Mouse (Mus musculus): ENCODE measurements around the gene Rab6a. TPM values are rescaled to one million over a fixed set of nuclear protein-coding genes. Genes with fewer than 3 reads are reported as not detected.

The Rab6a gene
- polyA plus RNA-seq, 1 experiment from 2014 or later, result 162 TPM

DNA sequence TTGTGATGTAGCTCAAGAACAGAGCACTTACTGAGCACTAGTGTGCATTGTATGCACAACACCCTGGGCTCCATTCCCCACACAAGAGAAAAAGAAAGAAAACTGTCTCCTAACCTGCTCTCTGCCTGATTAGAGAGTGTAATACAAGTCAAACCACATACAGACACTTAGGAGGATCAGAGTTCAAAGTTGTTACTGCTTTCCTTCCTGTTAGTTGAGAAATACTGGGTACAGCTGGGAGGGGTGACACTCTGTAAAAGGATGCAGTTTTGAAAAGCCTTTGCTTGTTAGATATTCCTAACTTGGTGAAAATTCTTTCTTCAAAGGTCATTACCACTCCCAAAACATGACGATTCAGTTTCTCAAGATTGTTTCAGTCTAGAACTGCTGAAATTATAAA lies 17.4 kb upstream of the Rab6a start:
- 71% methylated on average over 1 of the region's 1 CpGs for WGBS
- ATAC-seq (ENCODE audit: low FRiP score, low read depth), result no peak

DNA sequence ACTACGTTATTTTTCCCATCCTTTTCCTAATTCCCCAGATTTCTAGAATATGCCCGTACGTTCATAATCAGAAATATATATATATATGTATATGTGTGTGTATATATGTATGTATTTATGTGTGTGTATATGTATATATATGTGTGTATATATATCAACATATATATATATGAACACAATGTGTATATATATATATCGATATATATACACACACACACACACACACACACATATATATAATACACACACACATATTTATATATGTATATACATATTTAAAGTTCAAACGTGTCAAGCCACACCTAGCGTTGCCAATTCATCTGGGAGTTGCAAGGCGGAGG lies 16.7 kb upstream of the Rab6a start:
- H3K4me3 ChIP-seq, result peak overlapping the region; percentile 49
- H3K4me1 ChIP-seq, result no peaks in the 10 kb centered on the region
- ATAC-seq (ENCODE audit: low FRiP score, low read depth), result peak; percentile 42; the same call in 1 of the 2 replicates
- 45% methylated on average over 7 of the region's 7 CpGs for WGBS
- no peaks in the 10 kb centered on the region for H3K27me3 ChIP-seq
- H3K9ac ChIP-seq (replicated peaks), result peak overlapping the region; percentile 60
- peak overlapping the region; percentile 77 for H3K27ac ChIP-seq (replicated peaks)
- peak overlapping the region; percentile 59 for H3K4me2 ChIP-seq (replicated peaks)
- no peaks in the 10 kb centered on the region for H3K9me3 ChIP-seq
- H3K36me3 ChIP-seq, result no peaks in the 10 kb centered on the region

More for the DNA sequence above, 17.4 kb upstream of the Rab6a start:
- Histone ChIP-seq H3K27ac (replicated peaks) (no peak overlapping the region), H3K4me2 (replicated peaks) (no peak overlapping the region), H3K27me3 (no peaks in the 10 kb centered on the region), H3K4me1 (no peaks in the 10 kb centered on the region), H3K9me3 (no peaks in the 10 kb centered on the region), H3K4me3 (no peak overlapping the region), H3K9ac (replicated peaks) (no peak overlapping the region), H3K36me3 (no peaks in the 10 kb centered on the region)

DNA sequence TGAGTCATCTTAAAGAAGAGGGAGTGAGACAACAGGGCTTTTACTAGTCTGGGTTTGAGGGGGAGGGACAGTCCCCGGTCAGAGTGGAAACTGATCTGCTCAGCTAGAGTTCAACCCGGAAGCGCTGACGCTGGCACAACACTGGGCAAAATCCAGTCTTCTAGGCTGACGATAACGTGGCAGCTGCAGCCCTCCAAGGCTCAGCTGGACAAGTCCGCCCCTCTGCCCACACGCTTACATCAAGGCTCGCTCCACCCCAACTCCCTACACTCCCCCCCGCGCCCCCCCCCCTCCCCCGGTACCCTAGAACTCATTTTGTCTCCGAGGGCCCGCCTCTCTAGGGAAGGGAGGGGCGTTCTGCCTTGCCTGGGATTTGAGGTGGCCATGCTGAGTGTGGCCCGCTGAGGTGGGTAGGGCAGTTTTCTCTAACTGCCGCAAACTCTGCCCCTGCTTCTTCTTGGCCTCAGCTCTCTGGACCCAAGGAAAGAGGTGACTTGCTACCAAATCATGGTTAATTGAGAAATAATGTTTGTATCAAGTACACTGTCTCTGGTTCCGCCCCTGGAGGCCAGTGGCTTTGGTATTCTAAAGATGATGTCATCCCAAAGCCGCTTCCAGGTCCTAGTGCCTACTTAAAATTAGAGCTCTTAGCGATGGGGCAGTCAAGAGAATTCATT lies 16.2 kb upstream of the Rab6a start:
- Histone ChIP-seq H3K9ac (replicated peaks) (peak overlapping the region; percentile 60), H3K27me3 (no peaks in the 10 kb centered on the region), H3K4me2 (replicated peaks) (peak overlapping the region; percentile 59), H3K4me3 (peak overlapping the region; percentile 49), H3K27ac (replicated peaks) (peak overlapping the region; percentile 77), H3K4me1 (no peaks in the 10 kb centered on the region), H3K9me3 (no peaks in the 10 kb centered on the region), H3K36me3 (no peaks in the 10 kb centered on the region)
- peak; percentile 97 for ATAC-seq (ENCODE audit: low FRiP score, low read depth)
- 1% methylated on average over 19 of the region's 20 CpGs for WGBS

DNA sequence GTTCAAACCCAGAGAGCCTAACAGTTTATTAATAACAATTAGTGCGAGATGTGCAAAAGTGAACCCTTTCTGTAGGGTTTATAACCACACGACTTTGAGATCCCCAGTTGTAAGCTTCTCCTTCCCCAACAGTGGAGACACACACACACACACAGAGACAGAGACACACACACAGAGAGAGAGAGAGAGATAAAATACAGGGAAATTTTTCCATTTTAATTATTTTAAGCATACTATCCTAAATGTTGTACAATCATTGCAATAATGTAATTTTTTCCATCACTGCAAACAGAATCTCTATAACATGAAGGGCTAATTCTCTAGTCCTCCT lies 15.7 kb upstream of the Rab6a start:
- Histone ChIP-seq H3K36me3 (no peaks in the 10 kb centered on the region), H3K4me3 (peak overlapping the region; percentile 49), H3K27ac (replicated peaks) (no peak overlapping the region), H3K9me3 (no peaks in the 10 kb centered on the region), H3K27me3 (no peaks in the 10 kb centered on the region), H3K4me2 (replicated peaks) (peak overlapping the region; percentile 59), H3K4me1 (no peaks in the 10 kb centered on the region), H3K9ac (replicated peaks) (peak overlapping the region; percentile 60; the same call in 1 of the 2 replicates)
- peak; percentile 5; the same call in 1 of the 2 replicates for ATAC-seq (ENCODE audit: low FRiP score, low read depth)
- WGBS, result 10% methylated on average over 2 of the region's 2 CpGs

DNA sequence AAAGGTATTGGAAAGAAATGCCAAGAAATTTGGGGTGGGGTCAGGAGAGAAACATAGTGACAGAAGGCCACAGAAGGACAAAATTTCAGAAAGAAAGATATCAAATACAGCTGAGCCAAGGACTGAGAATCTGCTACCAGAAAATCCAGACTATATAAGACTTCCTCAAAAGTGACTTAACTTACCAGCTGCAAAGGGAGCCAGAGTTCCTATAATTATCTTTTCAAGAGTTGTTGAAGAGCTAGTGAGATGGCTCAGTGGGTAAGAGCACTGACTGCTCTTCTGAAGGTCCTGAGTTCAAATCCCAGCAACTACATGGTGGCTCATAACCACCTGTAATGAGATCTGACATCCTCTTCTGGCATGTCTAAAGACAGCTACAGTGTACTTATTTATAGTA lies 13.9 kb upstream of the Rab6a start:
- Histone ChIP-seq H3K4me3 (no peak overlapping the region), H3K36me3 (no peaks in the 10 kb centered on the region), H3K9ac (replicated peaks) (no peak overlapping the region), H3K27me3 (no peaks in the 10 kb centered on the region), H3K27ac (replicated peaks) (no peak overlapping the region), H3K9me3 (no peaks in the 10 kb centered on the region), H3K4me1 (no peaks in the 10 kb centered on the region), H3K4me2 (replicated peaks) (no peak overlapping the region)
- ATAC-seq (ENCODE audit: low FRiP score, low read depth), result no peak

DNA sequence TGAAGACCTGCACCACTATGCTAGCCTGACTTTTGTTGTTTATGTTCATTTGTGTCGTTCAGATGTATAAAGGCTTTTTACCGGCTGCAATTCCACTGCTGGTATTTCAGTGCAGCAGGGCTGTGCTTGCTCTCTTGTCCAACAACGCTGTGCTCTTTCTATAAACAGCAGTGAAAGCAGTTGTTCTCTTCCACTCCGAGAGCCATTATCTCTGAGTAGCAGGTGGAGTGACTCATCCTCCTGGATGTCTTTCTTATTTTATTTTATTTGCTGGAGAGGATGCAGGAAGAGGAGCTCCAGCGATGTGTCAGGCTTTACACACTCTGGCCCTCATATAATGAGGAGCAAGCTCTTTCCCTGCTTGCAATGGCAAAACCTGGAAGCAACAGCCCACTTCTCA lies 7.0 kb upstream of the Rab6a start:
- H3K27ac ChIP-seq (replicated peaks), result no peak overlapping the region
- no peak overlapping the region for H3K9ac ChIP-seq (replicated peaks)
- WGBS, result 81% methylated on average over 5 of the region's 5 CpGs
- peaks cover 3% of the 10 kb centered on the region; the same call in 1 of the 2 replicates for H3K27me3 ChIP-seq
- no peaks in the 10 kb centered on the region for H3K4me1 ChIP-seq
- H3K4me3 ChIP-seq, result no peak overlapping the region
- no peaks in the 10 kb centered on the region for H3K36me3 ChIP-seq
- no peak for ATAC-seq (ENCODE audit: low FRiP score, low read depth)
- no peaks in the 10 kb centered on the region for H3K9me3 ChIP-seq
- no peak overlapping the region for H3K4me2 ChIP-seq (replicated peaks)

DNA sequence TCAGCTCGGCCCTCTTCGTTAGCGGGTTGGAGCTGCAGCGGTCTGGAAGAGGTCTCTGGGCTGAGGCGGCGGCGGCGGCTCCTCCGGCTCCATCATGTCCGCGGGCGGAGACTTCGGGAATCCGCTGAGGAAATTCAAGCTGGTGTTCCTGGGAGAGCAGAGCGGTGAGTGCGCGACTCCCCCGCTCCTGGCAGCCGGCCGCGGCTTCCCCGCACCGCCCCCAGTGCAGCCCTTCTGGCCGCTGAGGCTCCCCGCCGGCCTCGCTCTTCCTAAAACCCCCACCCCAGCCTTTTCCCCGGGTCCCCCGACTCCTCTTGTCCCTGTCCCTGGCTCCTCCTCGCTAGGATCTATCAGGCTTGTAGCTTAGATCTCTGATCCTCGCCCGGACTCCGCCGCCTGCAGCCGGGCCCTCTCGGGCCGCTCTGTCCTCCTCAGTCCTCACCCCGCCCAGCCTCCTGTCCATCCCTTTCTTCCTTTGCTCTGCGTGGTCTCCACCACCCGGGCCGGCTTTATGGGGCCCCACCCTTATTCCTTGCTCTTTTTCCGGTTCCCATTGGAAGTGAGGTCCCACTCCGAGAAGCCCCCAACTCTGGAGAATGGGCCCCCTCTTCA lies 1.0 kb downstream of the Rab6a start, which contains the start of gene Mrpl48:
Mrpl48 (minus strand) TSS at position 172 of the 612 bp plus-strand sequence.
- peak within 1 kb of the TSS; percentile 88 for H3K4me3 ChIP-seq
- peak; percentile 48 for ATAC-seq (ENCODE audit: low FRiP score, low read depth)
- H3K9ac ChIP-seq (replicated peaks), result peak within 1 kb of the TSS; percentile 98
- H3K27me3 ChIP-seq, result peaks cover 3% of the 10 kb centered on the region; the same call in 1 of the 2 replicates
- peaks cover 11% of the 10 kb centered on the region for H3K4me1 ChIP-seq
- no peaks in the 10 kb centered on the region for H3K9me3 ChIP-seq
- H3K4me2 ChIP-seq (replicated peaks), result peak within 1 kb of the TSS; percentile 68
- H3K36me3 ChIP-seq, result no peaks in the 10 kb centered on the region
- 1% methylated on average over 43 of the region's 43 CpGs for WGBS
- peak within 1 kb of the TSS; percentile 99 for H3K27ac ChIP-seq (replicated peaks)

DNA sequence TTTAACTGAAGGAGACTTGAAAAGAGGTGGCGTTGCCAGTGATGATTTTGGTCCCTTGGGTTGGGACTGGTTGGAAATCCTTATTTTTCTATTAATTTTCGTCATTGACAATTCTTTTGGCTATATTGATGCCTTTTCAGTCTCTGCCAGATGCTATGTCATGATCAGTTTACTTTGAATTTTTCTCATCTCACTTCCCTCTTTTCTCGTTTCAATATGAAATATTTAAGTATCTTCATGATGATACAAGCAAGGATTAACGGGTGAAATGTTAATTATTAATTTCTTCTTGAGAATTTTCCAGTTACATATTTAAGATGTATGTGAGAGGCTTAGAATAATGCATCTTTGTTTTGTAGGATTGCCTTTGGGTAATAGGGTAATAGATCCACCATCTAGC lies 1.7 kb downstream of the Rab6a start:
- 27% methylated on average over 4 of the region's 4 CpGs for WGBS
- H3K4me1 ChIP-seq, result peaks cover 11% of the 10 kb centered on the region
- H3K36me3 ChIP-seq, result no peaks in the 10 kb centered on the region
- no peak for ATAC-seq (ENCODE audit: low FRiP score, low read depth)
- H3K9ac ChIP-seq (replicated peaks), result peak overlapping the region; percentile 98
- peak overlapping the region; percentile 88 for H3K4me3 ChIP-seq
- H3K27ac ChIP-seq (replicated peaks), result peak overlapping the region; percentile 99; the same call in 1 of the 2 replicates
- peak overlapping the region; percentile 68 for H3K4me2 ChIP-seq (replicated peaks)
- H3K27me3 ChIP-seq, result peaks cover 3% of the 10 kb centered on the region; the same call in 1 of the 2 replicates
- no peaks in the 10 kb centered on the region for H3K9me3 ChIP-seq

DNA sequence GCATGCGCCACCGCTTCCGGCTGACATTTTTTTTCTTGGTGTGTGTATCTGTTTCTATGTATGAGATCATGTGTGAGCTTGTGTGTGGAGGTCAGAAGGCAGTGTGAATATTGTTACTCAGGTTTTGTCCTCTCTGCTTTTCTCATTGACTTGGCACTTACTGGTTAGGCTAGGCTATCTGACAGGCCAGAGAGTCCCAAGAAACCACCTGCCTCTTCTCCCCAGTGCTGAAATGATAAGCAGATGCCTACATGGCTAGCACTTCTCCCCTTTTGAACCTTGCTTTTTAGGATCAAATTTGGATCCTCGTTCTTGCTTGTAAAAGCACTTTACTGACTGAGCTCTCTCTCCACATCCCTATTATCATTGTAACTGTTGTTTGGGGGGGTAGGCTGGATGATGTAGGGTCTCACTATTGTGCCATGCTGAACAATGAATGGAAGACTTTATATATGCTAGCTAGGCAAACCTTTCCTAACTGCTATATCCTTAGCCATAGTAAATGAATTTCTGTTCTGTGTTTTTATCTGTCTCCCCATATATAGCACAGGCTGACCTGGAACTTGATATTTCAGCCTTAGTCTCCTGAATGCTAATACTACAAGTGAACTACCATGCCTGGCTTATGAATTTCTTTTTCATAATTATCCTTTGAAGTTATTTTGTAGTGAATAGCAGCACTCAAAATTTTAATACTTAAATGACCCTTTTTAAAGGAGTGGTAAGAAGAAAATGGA lies 9.1 kb downstream of the Rab6a start:
- no peak for ATAC-seq (ENCODE audit: low FRiP score, low read depth)
- Histone ChIP-seq H3K4me2 (replicated peaks) (no peak overlapping the region), H3K27me3 (no peaks in the 10 kb centered on the region), H3K9me3 (no peaks in the 10 kb centered on the region), H3K27ac (replicated peaks) (no peak overlapping the region), H3K36me3 (no peaks in the 10 kb centered on the region), H3K4me3 (no peak overlapping the region), H3K9ac (replicated peaks) (no peak overlapping the region), H3K4me1 (no peaks in the 10 kb centered on the region)
- 93% methylated on average over 4 of the region's 4 CpGs for WGBS

DNA sequence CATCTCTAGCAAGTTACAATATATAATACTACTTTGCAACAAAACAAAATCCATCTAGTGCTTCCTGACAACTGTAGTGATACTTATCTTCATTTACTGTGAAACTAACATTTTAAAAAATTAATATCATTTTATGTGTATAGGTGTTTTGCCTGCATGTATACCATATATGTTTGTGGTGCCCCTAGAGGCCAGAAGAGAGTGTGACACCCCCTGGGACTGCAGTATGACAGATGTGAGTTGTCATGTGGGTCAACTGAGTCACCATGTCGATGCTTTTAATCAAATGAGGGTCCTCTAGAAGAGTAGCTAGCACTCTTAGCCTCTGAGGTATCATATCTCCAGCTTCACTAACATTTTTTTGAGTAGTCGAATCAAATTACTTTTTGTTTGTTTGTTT lies 15.1 kb downstream of the Rab6a start:
- Histone ChIP-seq H3K4me2 (replicated peaks) (no peak overlapping the region), H3K9me3 (no peaks in the 10 kb centered on the region), H3K4me3 (no peak overlapping the region), H3K9ac (replicated peaks) (no peak overlapping the region), H3K4me1 (no peaks in the 10 kb centered on the region), H3K36me3 (0 out of 2 replicates have a peak, but pooled peaks cover 2% of the 10 kb centered on the region), H3K27me3 (no peaks in the 10 kb centered on the region), H3K27ac (replicated peaks) (no peak overlapping the region)
- WGBS, result 85% methylated on average over 2 of the region's 2 CpGs
- ATAC-seq (ENCODE audit: low FRiP score, low read depth), result no peak

DNA sequence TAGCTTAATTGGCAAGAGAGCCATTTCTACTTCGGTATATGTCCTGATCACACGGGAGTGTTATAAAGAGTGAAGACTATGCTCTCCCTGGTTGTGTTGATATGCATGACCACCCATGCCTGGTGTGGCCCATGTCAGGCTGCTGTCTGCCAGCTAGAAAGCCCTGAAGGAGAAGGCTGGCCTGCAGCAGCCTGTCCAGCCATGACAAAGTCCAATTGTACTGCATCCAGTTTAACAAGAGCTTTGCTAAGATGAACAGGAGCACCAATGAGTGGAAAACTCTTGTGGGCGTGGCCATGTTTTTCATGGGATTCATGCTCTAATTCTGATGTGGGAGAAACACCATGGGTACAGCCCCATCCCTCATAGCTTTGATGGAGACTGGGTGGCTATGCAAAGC lies 17.3 kb downstream of the Rab6a start:
- 0 out of 2 replicates have a peak, but pooled peaks cover 5% of the 10 kb centered on the region for H3K36me3 ChIP-seq
- H3K4me2 ChIP-seq (replicated peaks), result no peak overlapping the region
- H3K27ac ChIP-seq (replicated peaks), result no peak overlapping the region
- WGBS, result 76% methylated on average over 3 of the region's 3 CpGs
- H3K4me1 ChIP-seq, result no peaks in the 10 kb centered on the region
- H3K4me3 ChIP-seq, result no peak overlapping the region
- no peak overlapping the region for H3K9ac ChIP-seq (replicated peaks)
- no peaks in the 10 kb centered on the region for H3K27me3 ChIP-seq
- ATAC-seq (ENCODE audit: low FRiP score, low read depth), result no peak
- no peaks in the 10 kb centered on the region for H3K9me3 ChIP-seq

DNA sequence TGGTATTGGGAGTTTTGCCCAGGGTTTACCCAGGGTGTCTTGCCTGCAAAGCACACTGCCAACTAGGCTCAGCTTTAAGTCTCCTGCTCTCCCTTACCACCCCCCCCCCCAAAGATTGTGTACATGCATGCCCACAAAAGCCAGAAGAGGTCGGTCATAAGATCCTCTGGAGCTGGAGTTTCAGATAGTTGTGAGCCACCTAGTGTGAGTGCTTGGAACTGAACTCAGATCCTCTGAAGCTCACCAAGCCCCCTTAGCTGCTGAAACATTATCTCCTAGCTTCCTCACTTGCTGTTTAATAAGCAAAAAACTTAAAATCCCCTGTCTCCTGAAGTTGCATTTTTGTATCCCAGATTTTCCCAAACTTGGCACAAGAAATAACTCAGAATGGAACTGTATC lies 30.4 kb downstream of the Rab6a start:
- Histone ChIP-seq H3K27me3 (no peaks in the 10 kb centered on the region), H3K4me3 (no peak overlapping the region), H3K36me3 (peaks cover 26% of the 10 kb centered on the region), H3K27ac (replicated peaks) (no peak overlapping the region), H3K4me1 (no peaks in the 10 kb centered on the region), H3K9ac (replicated peaks) (no peak overlapping the region), H3K4me2 (replicated peaks) (no peak overlapping the region), H3K9me3 (no peaks in the 10 kb centered on the region)
- no peak for ATAC-seq (ENCODE audit: low FRiP score, low read depth)
- WGBS, result 8% methylated on average over 1 of the region's 1 CpGs

Data from midbrain, embryonic 12.5 days (tissue).